Mouse (Mus musculus): ENCODE data around the gene Gm3633. TPM values are rescaled to one million over a fixed set of nuclear protein-coding genes. Genes with fewer than 3 reads are reported as not detected.
"Not testable (repeated sequence)": the region's sequence is repeated elsewhere in the genome, so short reads cannot be mapped to it uniquely, and the experiment has no call there.

The Gm3633 gene
- not detected in 2 replicates for polyA plus RNA-seq (2015; fragmentation: Nextera tagmentation; extraction: Ambion mirVana)

GRCm38 (mm10) chr14:42641817-42642216, at the start of gene Gm3633:
TSS of gene Gm3633 (minus strand) at chr14:42641917.
- not testable (repeated sequence) for H3K4me3 ChIP-seq (replicated peaks); H3K36me3 ChIP-seq (replicated peaks); H3K4me1 ChIP-seq (replicated peaks); H3K9me3 ChIP-seq (replicated peaks); H3K27me3 ChIP-seq; ATAC-seq (ENCODE audit: insufficient read depth); H3K4me2 ChIP-seq; H3K27ac ChIP-seq (replicated peaks); H3K9ac ChIP-seq
- no CpG with 5 or more reads among the region's 2 CpGs for WGBS (ENCODE audit: insufficient replicate concordance)

DNA sequence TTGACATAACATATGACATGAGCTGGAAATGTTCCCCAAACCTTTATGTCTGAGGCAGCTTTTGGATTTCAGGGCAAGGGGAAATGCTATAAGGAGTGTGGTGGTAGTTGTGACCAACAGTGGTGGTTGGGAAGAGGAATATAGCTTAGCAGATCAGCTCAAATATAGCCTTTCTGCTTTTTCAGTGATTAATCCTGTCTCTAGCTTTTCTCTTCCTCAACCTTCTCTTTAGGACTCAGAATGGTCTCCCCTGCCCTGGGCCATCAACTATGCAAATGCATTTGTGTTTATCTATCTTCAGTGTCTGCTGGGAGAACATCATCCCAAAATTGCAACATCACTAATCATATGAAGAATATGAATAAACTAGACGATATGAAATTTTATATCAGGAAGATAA, 13.9 kb upstream of the Gm3633 start, which contains the start of gene Gm10378:
Gene Gm10378 (plus strand): TSS at position 301 of the 400 bp plus-strand sequence.
- ATAC-seq (ENCODE audit: insufficient read depth); H3K4me3 ChIP-seq (replicated peaks); H3K36me3 ChIP-seq (replicated peaks); H3K9me3 ChIP-seq (replicated peaks); H3K27ac ChIP-seq (replicated peaks); H3K4me1 ChIP-seq (replicated peaks); H3K27me3 ChIP-seq; H3K9ac ChIP-seq; H3K4me2 ChIP-seq: not testable (repeated sequence)
- WGBS (ENCODE audit: insufficient replicate concordance): no CpG with 5 or more reads among the region's 1 CpGs

DNA sequence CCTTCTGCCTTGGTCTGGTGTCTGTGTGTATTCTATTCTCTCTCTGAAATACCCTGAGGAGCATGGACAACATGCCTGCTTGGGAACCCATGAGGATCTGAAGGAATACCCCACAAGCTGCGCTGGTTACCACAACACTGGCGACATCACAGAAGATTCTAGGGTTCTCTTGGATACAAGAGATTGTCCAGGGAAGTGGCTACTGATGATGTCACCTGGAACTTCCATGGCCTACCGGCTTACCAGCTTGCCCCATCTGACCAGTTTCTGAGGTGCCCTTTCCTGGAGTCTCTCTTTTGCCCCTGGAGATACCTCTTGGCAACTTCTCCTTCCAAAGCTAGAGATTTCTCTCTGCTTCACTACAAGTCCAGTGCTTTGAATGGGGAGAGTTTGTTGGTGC, 41.9 kb downstream of the Gm3633 start, which contains the start of gene Gm17124:
Gene Gm17124 (minus strand): TSS at position 101 of the 400 bp plus-strand sequence.
- H3K4me1 ChIP-seq (replicated peaks); H3K27me3 ChIP-seq; H3K4me3 ChIP-seq (replicated peaks); H3K9me3 ChIP-seq (replicated peaks); H3K27ac ChIP-seq (replicated peaks); H3K4me2 ChIP-seq; H3K9ac ChIP-seq; ATAC-seq (ENCODE audit: insufficient read depth); H3K36me3 ChIP-seq (replicated peaks): not testable (repeated sequence)
- WGBS (ENCODE audit: insufficient replicate concordance): no CpG with 5 or more reads among the region's 3 CpGs

Small RNA genes within 50 kb of the gene (microRNA-seq; reads per million reads assigned to microRNA genes)
- not detected for gene Gm23620
- not detected for gene Gm25228

Other genes with a start within 250 kb of the Gm3633 start
- gene Gm8005, start 202.2 kb downstream of the Gm3633 start, polyA plus RNA-seq (2015; fragmentation: Nextera tagmentation; extraction: Ambion mirVana): not detected in 2 replicates
- not detected in 2 replicates for gene Gm8011, start 178.0 kb downstream of the Gm3633 start, polyA plus RNA-seq (2015; fragmentation: Nextera tagmentation; extraction: Ambion mirVana)
- not detected in 2 replicates for gene Gm8020, start 139.6 kb downstream of the Gm3633 start, polyA plus RNA-seq (2015; fragmentation: Nextera tagmentation; extraction: Ambion mirVana)
- gene Gm8024, start 117.6 kb downstream of the Gm3633 start, polyA plus RNA-seq (2015; fragmentation: Nextera tagmentation; extraction: Ambion mirVana): not detected in 2 replicates
- gene Gm17124, start 42.0 kb downstream of the Gm3633 start, polyA plus RNA-seq (2015; fragmentation: Nextera tagmentation; extraction: Ambion mirVana): not detected in 2 replicates
- gene Gm10378, start 14.0 kb upstream of the Gm3633 start, polyA plus RNA-seq (2015; fragmentation: Nextera tagmentation; extraction: Ambion mirVana): not detected in 2 replicates
- gene Gm3015, start 126.9 kb upstream of the Gm3633 start, polyA plus RNA-seq (2015; fragmentation: Nextera tagmentation; extraction: Ambion mirVana): not detected in 2 replicates
- gene Gm10377, start 156.1 kb upstream of the Gm3633 start, polyA plus RNA-seq (2015; fragmentation: Nextera tagmentation; extraction: Ambion mirVana): not detected in 2 replicates
- gene Gm21977, start 211.6 kb upstream of the Gm3633 start, polyA plus RNA-seq (2015; fragmentation: Nextera tagmentation; extraction: Ambion mirVana): not detected in 2 replicates